In the genomic region with DNA sequence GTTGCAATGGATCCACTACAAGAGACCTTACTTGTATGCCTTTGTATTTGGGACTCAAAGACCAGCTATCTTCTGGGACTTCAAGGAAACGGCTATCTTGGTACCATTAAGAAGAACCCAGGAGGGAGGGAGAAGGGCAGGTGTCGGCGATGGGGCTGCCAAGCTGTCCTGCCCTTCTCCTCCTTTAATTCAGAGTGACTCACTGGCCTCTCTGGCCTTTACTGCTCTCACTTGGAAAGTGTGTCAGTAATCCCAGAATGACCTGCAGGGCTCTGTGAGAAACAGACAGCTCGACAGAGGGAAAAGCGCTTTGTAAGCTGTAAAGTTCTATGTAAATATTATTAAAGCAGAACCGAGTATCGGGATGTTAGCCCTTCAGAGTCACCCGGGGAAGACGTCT, we compare ENCODE assay signal across 13 mouse cellular contexts. TPM values are rescaled to one million over a fixed set of nuclear protein-coding genes. Genes with fewer than 3 reads are reported as not detected.
DNase-seq lines count a peak whose midpoint lies in the region; ATAC-seq and TF ChIP-seq lines count a peak whose summit lies in the region.
"Had no signal": no experiment of that assay in that cellular context is flagged by ENCODE, and none has a peak within 500 bp of the region (broad histone marks: within the 10 kb centered on the region; RNA-seq: fewer than 3 reads in every experiment).

No protein-coding gene starts in this region.

- WGBS in heart, embryonic 13.5 days = 57% methylated on average over 9 of the region's 9 CpGs
- 65% methylated on average over 9 of the region's 9 CpGs for WGBS in heart, embryonic 12.5 days
- WGBS in limb, embryonic 10.5 days = 52% methylated on average over 9 of the region's 9 CpGs

- H3K4me1 ChIP-seq in heart, embryonic 13.5 days = peaks cover 56% of the 10 kb centered on the region
- peaks cover 47% of the 10 kb centered on the region for H3K4me1 ChIP-seq in heart, embryonic 12.5 days (replicated peaks)
- peaks cover 17 to 46% of the 10 kb centered on the region in 2 experiments for H3K4me1 ChIP-seq in ES-E14 (ENCODE audit: control insufficient read depth in 2 of 2, insufficient read depth in 2 of 2, low read length in 2 of 2, poor library complexity in 1 of 2)
- H3K4me1 ChIP-seq in limb, embryonic 10.5 days = peaks cover 91% of the 10 kb centered on the region

- H3K4me2 ChIP-seq in heart, embryonic 13.5 days = no peak overlapping the region
- no peak overlapping the region for H3K4me2 ChIP-seq in heart, embryonic 12.5 days
- H3K4me2 ChIP-seq: heart, embryonic 11.5 days; hindbrain, embryonic 13.5 days; liver, embryonic 11.5 days; neural tube, embryonic 12.5 days had no signal

- H3K27me3 ChIP-seq in heart, embryonic 13.5 days (replicated peaks) = 0 out of 2 replicates have a peak, but pooled peaks cover 3% of the 10 kb centered on the region
- H3K27me3 ChIP-seq in heart, embryonic 12.5 days (replicated peaks) = no peaks in the 10 kb centered on the region
- no peaks in the 10 kb centered on the region for H3K27me3 ChIP-seq in limb, embryonic 10.5 days (ENCODE audit: low read depth, poor library complexity, severe bottlenecking)
- H3K27me3 ChIP-seq: hindbrain, embryonic 13.5 days; neural tube, embryonic 12.5 days had no signal

- no peak overlapping the region for H3K9ac ChIP-seq in heart, embryonic 13.5 days
- no peak overlapping the region for H3K9ac ChIP-seq in heart, embryonic 12.5 days
- H3K9ac ChIP-seq in ES-E14 (ENCODE audit: insufficient read depth, low read depth, low read length, poor library complexity, severe bottlenecking) = no peak overlapping the region
- H3K9ac ChIP-seq: hindbrain, embryonic 13.5 days; neural tube, embryonic 12.5 days had no signal

- H3K27ac ChIP-seq in heart, embryonic 13.5 days (replicated peaks) = 0 out of 2 replicates have a peak overlapping the region, but pooled peaks have one; percentile 30
- H3K27ac ChIP-seq in heart, embryonic 12.5 days (ENCODE audit: poor library complexity, severe bottlenecking) = no peak overlapping the region
- H3K27ac ChIP-seq in ES-E14 (ENCODE audit: insufficient read depth, low read depth, low read length, poor library complexity, severe bottlenecking) = peak overlapping the region; percentile 23; the same call in 1 of the 2 replicates
- peak overlapping the region; percentile 84 for H3K27ac ChIP-seq in limb, embryonic 10.5 days
- H3K27ac ChIP-seq: neural tube, embryonic 12.5 days had no signal

- H3K36me3 ChIP-seq in heart, embryonic 13.5 days = peaks cover 9% of the 10 kb centered on the region
- peaks cover 4% of the 10 kb centered on the region; the same call in 1 of the 2 replicates for H3K36me3 ChIP-seq in heart, embryonic 12.5 days
- peaks cover 2% of the 10 kb centered on the region for H3K36me3 ChIP-seq in ES-E14 (ENCODE audit: control insufficient read depth, insufficient read depth, low read length, poor library complexity, severe bottlenecking)
- H3K36me3 ChIP-seq in limb, embryonic 10.5 days = peaks cover 42% of the 10 kb centered on the region

- DNase-seq in ES-E14 (ENCODE audit: low read depth, low spot score) (no peak), ZHBTc4 (ENCODE audit: low read depth, low spot score) (peak; percentile 40)
- no peak for DNase-seq in limb, embryonic 10.5 days (ENCODE audit: low spot score)
- DNase-seq in ovary, postnatal 14 days (ENCODE audit: low spot score) = no peak
- DNase-seq: kidney, postnatal 10 days; midbrain, embryonic 14.5 days had no signal

- no peak overlapping the region for H3K4me3 ChIP-seq in heart, embryonic 13.5 days
- no peak overlapping the region for H3K4me3 ChIP-seq in heart, embryonic 12.5 days
- no peak overlapping the region for H3K4me3 ChIP-seq in ES-E14 (ENCODE audit: insufficient read depth in 1 of 2, low read depth in 1 of 2, low read length in 2 of 2, poor library complexity in 1 of 2, severe bottlenecking in 1 of 2)
- no peak overlapping the region for H3K4me3 ChIP-seq in limb, embryonic 10.5 days
- H3K4me3 ChIP-seq: hindbrain, embryonic 13.5 days; neural tube, embryonic 12.5 days had no signal

- H3K9me3 ChIP-seq in heart, embryonic 13.5 days = no peaks in the 10 kb centered on the region
- no peaks in the 10 kb centered on the region for H3K9me3 ChIP-seq in heart, embryonic 12.5 days (replicated peaks)
- H3K9me3 ChIP-seq in ES-E14 (ENCODE audit: control insufficient read depth, insufficient read depth, low read depth, low read length) = no peaks in the 10 kb centered on the region
- H3K9me3 ChIP-seq in limb, embryonic 10.5 days (replicated peaks) = no peaks in the 10 kb centered on the region
- H3K9me3 ChIP-seq: hindbrain, embryonic 13.5 days; neural tube, embryonic 12.5 days had no signal

- no peak for ATAC-seq in heart, embryonic 13.5 days (ENCODE audit: extremely low read depth, insufficient number of reproducible peaks, low FRiP score, low TSS enrichment)
- no peak for ATAC-seq in heart, embryonic 12.5 days (ENCODE audit: insufficient number of reproducible peaks, low FRiP score)
- no peak for ATAC-seq in granulocyte monocyte progenitor cell, adult 5-6 weeks (replicated peaks; ENCODE audit: poor library complexity, severe bottlenecking)

- in situ Hi-C loops in ES-E14 (cut with MboI; ENCODE audit: low sequenced_read_pairs in 2 of 2, unreplicated experiment in 2 of 2) = no loop called here

TF ChIP-seq in ES-E14, 5 proteins besides CTCF, POLR2A, EP300 and RAD21:
- TF ChIP-seq ZC3H11A (IDR thresholded peaks at IDR 0.05; ENCODE audit: borderline replicate concordance, low read depth, low read length) = no peak
- no peak for TF ChIP-seq MAFK (IDR thresholded peaks at IDR 0.05; ENCODE audit: insufficient read depth, low read depth, low read length)
- no peak for TF ChIP-seq CHD2 (IDR thresholded peaks at IDR 0.05; ENCODE audit: low read depth, low read length)
- TF ChIP-seq HCFC1 (IDR thresholded peaks at IDR 0.05; ENCODE audit: borderline replicate concordance, insufficient read depth, low read length) = no peak
- TF ChIP-seq ZNF384 (IDR thresholded peaks at IDR 0.05; ENCODE audit: low read depth, low read length) = no peak

RNA-seq across cellular contexts. Expression of a gene that starts 46.9 kb away (rescaled TPM):
- 30.9 and 31.2 TPM in 2 replicates for polyA plus RNA-seq in heart, embryonic 13.5 days (2015; fragmentation: Nextera tagmentation; extraction: Ambion mirVana)
- polyA plus RNA-seq in heart, embryonic 12.5 days (2016; fragmentation: Nextera tagmentation; extraction: Ambion mirVana) = 28.6 and 30.3 TPM in 2 replicates
- total RNA-seq in ES-E14 (2012; rRNA removed) = 11.8 and 13.0 TPM in 2 replicates
- 58.9 and 75.2 TPM in 2 replicates for polyA plus RNA-seq in limb, embryonic 10.5 days (2016; fragmentation: Nextera tagmentation; extraction: Ambion mirVana)
- total RNA-seq in granulocyte monocyte progenitor cell, adult 5-6 weeks (2014; fragmentation: Nextera tagmentation) = not detected in 2 replicates
- not detected in 2 replicates for total RNA-seq in granulocyte monocyte progenitor cell, adult 5-6 weeks (2017)
